In genomic region chr5:67395211-67395851, GRCm38 (mm10) we compare ENCODE assay signal across 17 mouse cellular contexts. TPM values are rescaled to one million over a fixed set of nuclear protein-coding genes. Genes with fewer than 3 reads are reported as not detected.
DNase-seq lines count a peak whose midpoint lies in the region; ATAC-seq and TF ChIP-seq lines count a peak whose summit lies in the region.
"Had no signal": no experiment of that assay in that cellular context is flagged by ENCODE, and none has a peak within 500 bp of the region (broad histone marks: within the 10 kb centered on the region; RNA-seq: fewer than 3 reads in every experiment).

No protein-coding gene starts in this region.

- no peak overlapping the region for H3K4me3 ChIP-seq in heart, embryonic 14.5 days (ENCODE audit: control insufficient read depth in 1 of 2, insufficient read depth in 1 of 2, low read depth in 1 of 2, low read length in 2 of 2)
- no peak overlapping the region for H3K4me3 ChIP-seq in gastrocnemius, adult 2 months
- H3K4me3 ChIP-seq: intestine, embryonic 15.5 days; midbrain, embryonic 15.5 days; stomach, embryonic 15.5 days had no signal

- H3K27ac ChIP-seq in heart, embryonic 14.5 days (replicated peaks in 1 of 2; ENCODE audit: control insufficient read depth in 1 of 2, insufficient read depth in 1 of 2, low read depth in 2 of 2, low read length in 2 of 2): peak overlapping the region; percentile 26 to 39; a peak in 3 of 4 replicates
- H3K27ac ChIP-seq in gastrocnemius, adult 2 months: no peak overlapping the region
- H3K27ac ChIP-seq: intestine, embryonic 15.5 days; midbrain, embryonic 15.5 days; stomach, embryonic 15.5 days had no signal

- H3K9me3 ChIP-seq in heart, embryonic 14.5 days (ENCODE audit: control insufficient read depth, low read length): no peaks in the 10 kb centered on the region
- H3K9me3 ChIP-seq: intestine, embryonic 15.5 days; midbrain, embryonic 15.5 days; stomach, embryonic 15.5 days had no signal

- intact Hi-C loops in gastrocnemius, adult 2 months (cut with DNase I): no loop called here

- H3K27me3 ChIP-seq in heart, embryonic 14.5 days (ENCODE audit: control insufficient read depth, insufficient read depth, low read length): no peaks in the 10 kb centered on the region
- H3K27me3 ChIP-seq: intestine, embryonic 15.5 days; midbrain, embryonic 15.5 days; stomach, embryonic 15.5 days had no signal

- 41% methylated on average over 11 of the region's 11 CpGs for WGBS in heart, embryonic 14.5 days

- DNase-seq in heart, adult 9 months (ENCODE audit: low spot score in 2 of 2): no peak
- DNase-seq in CD4-positive helper T cell, adult 2 months (ENCODE audit: low read depth, low spot score): peak; percentile 21
- peak; percentile 72 to 82 for DNase-seq in natural killer cell, adult 2 months (ENCODE audit: low spot score in 2 of 2)
- no peak for DNase-seq in gastrocnemius, adult 2 months
- DNase-seq in adrenal gland, postnatal 14 days: no peak
- no peak for DNase-seq in cerebellum, postnatal 4 days (ENCODE audit: low spot score in 2 of 2)
- DNase-seq: cerebellum, adult 2 months; embryo, embryonic 11 days; forebrain, postnatal 0 days; kidney, postnatal 25 days; layer of hippocampus, postnatal 36 days; lung, embryonic 14.5 days had no signal

- no peak for ATAC-seq in heart, embryonic 14.5 days (ENCODE audit: insufficient number of reproducible peaks, insufficient read depth, low FRiP score, low read depth)
- peak; percentile 80 for ATAC-seq in common myeloid progenitor, adult 5-6 weeks (replicated peaks; ENCODE audit: low read depth, poor library complexity, severe bottlenecking)
- ATAC-seq: forebrain, postnatal 0 days; intestine, embryonic 15.5 days; midbrain, embryonic 15.5 days had no signal

- H3K36me3 ChIP-seq in heart, embryonic 14.5 days (ENCODE audit: control insufficient read depth, insufficient read depth, low read length): peaks cover 63% of the 10 kb centered on the region
- H3K36me3 ChIP-seq: intestine, embryonic 15.5 days; stomach, embryonic 15.5 days had no signal

- H3K9ac ChIP-seq in heart, embryonic 14.5 days (ENCODE audit: low read length): no peak overlapping the region
- H3K9ac ChIP-seq: forebrain, postnatal 0 days; intestine, embryonic 15.5 days; lung, embryonic 14.5 days; midbrain, embryonic 15.5 days; stomach, embryonic 15.5 days had no signal

- peaks cover 6 to 20% of the 10 kb centered on the region in 2 experiments for H3K4me1 ChIP-seq in heart, embryonic 14.5 days (ENCODE audit: control insufficient read depth in 2 of 2, insufficient read depth in 2 of 2, low read length in 2 of 2)
- H3K4me1 ChIP-seq: intestine, embryonic 15.5 days; midbrain, embryonic 15.5 days; stomach, embryonic 15.5 days had no signal

- H3K4me2 ChIP-seq in heart, embryonic 14.5 days (ENCODE audit: low read length): no peak overlapping the region
- H3K4me2 ChIP-seq: intestine, embryonic 15.5 days; lung, embryonic 14.5 days; midbrain, embryonic 15.5 days; stomach, embryonic 15.5 days had no signal

- no peak for TF ChIP-seq CTCF in gastrocnemius, adult 2 months (IDR thresholded peaks at IDR 0.05)

RNA-seq across cellular contexts. Expression of gene Bend4, which starts 32.8 kb away (rescaled TPM):
- 18.9 and 20.5 TPM in 2 replicates for polyA plus RNA-seq in heart, embryonic 14.5 days (2014; fragmentation: Nextera tagmentation; extraction: Ambion mirVana)
- 5.0 and 5.5 TPM in 2 replicates for total RNA-seq in common myeloid progenitor, adult 5-6 weeks (2017)
- under 1 TPM; 0.26 to 0.39 TPM for total RNA-seq in gastrocnemius, adult 2 months (2021)
- 1.9 and 2.6 TPM in 2 replicates for total RNA-seq in adrenal gland, postnatal 14 days (2021)

Comparison
In these comparisons a context has a peak if more than half of its experiments do, and no peak if none do; other contexts are left out.
1. DNase-seq: peak in CD4-positive helper T cell, adult 2 months (single experiment) and natural killer cell, adult 2 months (2 of 2); none in heart, adult 9 months (0 of 2), gastrocnemius, adult 2 months (single experiment), adrenal gland, postnatal 14 days (single experiment) and cerebellum, postnatal 4 days (0 of 2).